Mouse (Mus musculus) ES-Bruce4 (cell line): ENCODE measurements around the gene Ntng2. TPM values are rescaled to one million over a fixed set of nuclear protein-coding genes. Genes with fewer than 3 reads are reported as not detected.

Experiments
- H3K27ac ChIP-seq: 2 replicates; pipeline ENCODE4 v1.5.1; 2012; ENCODE audit warnings: low read length, inconsistent platforms; ENCODE audit not compliant: insufficient read depth
- H3K27me3 ChIP-seq: 2 replicates; pipeline ENCODE4 v1.6.1; 2012; ENCODE audit warnings: mild to moderate bottlenecking, low read length, inconsistent platforms; ENCODE audit not compliant: control insufficient read depth, poor library complexity, insufficient read depth, severe bottlenecking
- H3K36me3 ChIP-seq: 2 replicates; pipeline ENCODE4 v1.6.1; 2012; ENCODE audit warnings: inconsistent platforms, mild to moderate bottlenecking, low read length, moderate library complexity; ENCODE audit not compliant: control insufficient read depth, poor library complexity, insufficient read depth, severe bottlenecking
- H3K4me1 ChIP-seq: one replicate; pipeline ENCODE4 v1.8.1; 2011; ENCODE audit warnings: low read length; ENCODE audit not compliant: control insufficient read depth, insufficient read depth
- H3K4me3 ChIP-seq: 2 replicates; pipeline ENCODE4 v1.5.1; 2011; ENCODE audit warnings: low read depth, mild to moderate bottlenecking, low read length
- H3K9ac ChIP-seq: 2 replicates; pipeline ENCODE4 v1.6.1; 2012; ENCODE audit warnings: low read depth, mild to moderate bottlenecking, inconsistent platforms; ENCODE audit not compliant: poor library complexity, severe bottlenecking
- H3K9me3 ChIP-seq: replicated peaks from 2 replicates; pipeline ENCODE4 v1.6.1; 2012; ENCODE audit warnings: mild to moderate bottlenecking, low read length, inconsistent platforms; ENCODE audit not compliant: control insufficient read depth, poor library complexity, insufficient read depth, severe bottlenecking
- CTCF ChIP-seq: IDR thresholded peaks from one replicate; pipeline ENCODE4 v1.8.1; 2011; ENCODE audit warnings: low read depth, low read length
- EP300 ChIP-seq: IDR thresholded peaks from 2 replicates; pipeline ENCODE4 v1.6.1; 2011; ENCODE audit warnings: low read depth, low read length; ENCODE audit not compliant: insufficient read depth
- POLR2A ChIP-seq: IDR thresholded peaks from one replicate; pipeline ENCODE4 v1.8.1; 2011; ENCODE audit warnings: low read length; ENCODE audit not compliant: insufficient read depth
- polyA plus RNA-seq: library from polyadenylated mRNA; stranded (reverse); fragments of >200 nt; gene quantifications from 2 replicates; pipeline ENCODE4 v1.2.4, GENCODE M21; 2011; ENCODE audit warnings: low read depth; ENCODE audit not compliant: missing spikeins, insufficient read depth, insufficient read length

Ntng2 gene
- polyA plus RNA-seq, 1 experiment = 0.30 TPM

DNA sequence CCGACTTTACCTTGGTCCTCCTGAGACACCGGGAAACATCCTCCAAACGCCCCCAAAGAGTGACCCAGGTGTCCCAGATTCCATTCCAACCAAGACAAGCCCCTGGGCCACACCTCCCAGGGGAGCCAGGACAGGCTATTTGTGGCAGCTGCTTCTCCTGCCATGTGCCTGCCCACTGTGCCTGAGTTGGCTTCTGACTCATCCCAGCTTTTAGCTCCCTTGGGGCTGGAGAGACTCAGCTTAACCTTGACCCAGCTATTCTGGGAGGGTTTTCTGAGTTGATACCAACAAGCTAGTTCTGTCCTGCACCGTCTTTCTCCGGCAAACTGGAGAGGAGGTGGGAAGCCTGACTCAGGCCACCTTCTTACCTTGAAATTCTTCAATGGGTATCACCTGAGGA is 54.4 kb downstream of the Ntng2 start:
- Histone ChIP-seq H3K4me3 (no peak overlapping the region), H3K27me3 (no peaks in the 10 kb centered on the region), H3K27ac (no peak overlapping the region), H3K9me3 (no peaks in the 10 kb centered on the region), H3K36me3 (no peaks in the 10 kb centered on the region), H3K4me1 (no peaks in the 10 kb centered on the region), H3K9ac (no peak overlapping the region)
- TF ChIP-seq POLR2A (no peak), CTCF (no peak), EP300 (no peak)

DNA sequence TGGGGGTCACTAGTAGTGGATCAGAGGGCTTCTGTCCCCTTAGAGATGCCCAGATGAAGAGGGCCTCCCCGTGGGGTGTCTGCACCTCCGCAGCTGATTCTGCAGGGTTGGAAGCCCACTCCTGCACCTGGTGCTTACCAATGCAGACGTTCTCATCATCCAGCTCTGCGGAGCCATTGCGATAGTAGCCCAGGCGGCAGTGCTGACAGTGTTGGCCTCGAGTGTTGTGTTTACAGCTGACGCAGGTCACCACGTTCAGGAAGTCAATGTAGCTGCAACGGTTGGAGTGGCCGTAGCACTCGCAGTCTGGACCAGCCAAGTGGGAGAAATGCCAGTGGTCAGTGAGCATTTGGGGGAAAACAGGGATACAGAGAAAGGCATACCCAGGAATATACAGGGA is 56.0 kb downstream of the Ntng2 start:
- Histone ChIP-seq H3K4me3 (no peak overlapping the region), H3K9me3 (no peaks in the 10 kb centered on the region), H3K36me3 (no peaks in the 10 kb centered on the region), H3K27ac (no peak overlapping the region), H3K4me1 (no peaks in the 10 kb centered on the region), H3K27me3 (no peaks in the 10 kb centered on the region), H3K9ac (no peak overlapping the region)
- TF ChIP-seq EP300 = no peak
- no peak for TF ChIP-seq POLR2A
- no peak for TF ChIP-seq CTCF

DNA sequence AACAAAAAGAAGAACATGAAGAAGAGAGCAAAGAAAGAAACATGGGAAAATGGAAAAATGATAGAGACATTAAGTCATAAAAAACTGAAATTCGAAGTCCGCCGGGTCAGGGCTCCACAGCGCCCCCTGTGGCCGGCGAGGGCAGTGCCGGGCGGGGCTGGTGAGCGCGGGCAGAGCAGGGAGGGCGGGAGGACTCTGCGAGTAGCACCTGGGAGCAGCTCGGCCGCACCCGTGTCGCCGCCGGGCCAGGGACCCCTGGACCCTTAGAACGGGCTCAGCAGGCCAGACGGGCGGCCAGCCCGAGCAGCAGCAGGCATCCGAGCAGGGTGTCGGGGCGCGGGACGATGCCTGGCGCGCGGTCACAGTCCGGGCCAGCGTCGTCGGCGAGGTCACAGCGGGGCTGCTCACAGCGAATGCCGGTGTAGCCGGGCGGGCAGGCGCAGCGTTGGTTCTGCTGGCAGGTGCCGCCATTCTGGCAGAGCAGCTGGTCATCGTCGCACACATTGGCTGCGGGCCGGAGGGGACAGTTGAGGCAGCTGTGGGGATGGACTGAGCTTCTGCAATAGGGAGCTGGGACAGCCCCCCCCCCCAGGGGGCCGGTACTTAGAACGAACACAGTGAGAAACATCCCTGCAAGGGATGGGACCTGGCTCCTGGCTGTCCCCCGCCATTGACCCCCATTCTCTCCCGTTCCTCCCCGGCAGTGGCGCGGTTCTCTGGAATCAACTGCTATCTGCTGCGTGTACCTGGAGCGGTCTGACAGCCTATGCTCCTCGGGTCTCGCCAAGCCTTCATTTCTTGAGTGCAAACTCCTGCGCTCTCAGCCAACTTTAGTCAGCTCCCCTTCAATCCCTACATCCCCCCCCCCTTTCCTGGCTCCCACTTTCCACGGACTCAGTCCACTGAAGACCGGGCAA is 58.0 kb downstream of the Ntng2 start:
- Histone ChIP-seq H3K4me1 (no peaks in the 10 kb centered on the region), H3K36me3 (no peaks in the 10 kb centered on the region), H3K9me3 (no peaks in the 10 kb centered on the region), H3K27me3 (no peaks in the 10 kb centered on the region), H3K27ac (no peak overlapping the region), H3K9ac (peak overlapping the region; percentile 37), H3K4me3 (peak overlapping the region; percentile 68)
- TF ChIP-seq CTCF (peak; percentile 79), POLR2A (no peak)

DNA sequence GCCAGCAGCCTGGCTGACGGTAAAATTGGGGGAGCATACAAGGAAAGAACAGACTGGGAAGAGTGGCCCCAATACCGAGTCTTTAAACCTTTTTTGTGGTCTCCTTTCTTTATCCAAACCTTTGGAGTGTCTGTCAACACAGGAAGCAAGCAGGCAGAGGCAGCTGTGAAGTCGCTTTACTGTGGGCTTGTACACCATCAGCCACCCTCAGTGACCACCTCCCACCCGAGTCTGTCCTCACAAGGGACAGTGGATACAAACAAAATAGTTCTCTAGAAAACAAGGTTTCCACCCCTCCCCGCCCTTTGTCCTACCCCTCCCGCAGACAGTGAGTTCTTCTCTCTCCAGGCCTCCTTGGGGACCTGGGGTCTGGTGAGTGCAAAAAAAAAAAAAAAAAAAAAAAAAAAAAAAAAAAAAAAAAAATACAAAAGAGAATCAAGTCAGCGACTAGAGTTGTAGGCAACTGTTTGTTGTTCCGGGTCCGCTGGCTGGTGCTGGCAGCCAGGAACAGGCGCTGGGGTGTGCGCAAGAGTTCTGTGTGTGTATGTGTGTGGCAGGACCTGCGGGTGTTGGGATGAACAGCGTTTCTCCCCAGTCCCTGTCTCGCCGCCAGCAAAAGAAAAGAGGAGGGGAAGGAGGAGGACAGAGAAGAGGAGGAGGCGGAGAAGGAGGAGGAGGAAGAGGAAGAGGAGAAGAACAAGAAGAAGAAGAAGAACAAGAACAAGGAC is 58.8 kb downstream of the Ntng2 start:
- no peaks in the 10 kb centered on the region for H3K4me1 ChIP-seq
- no peaks in the 10 kb centered on the region for H3K36me3 ChIP-seq
- no peak overlapping the region; the same call in 1 of the 2 replicates for H3K9ac ChIP-seq
- no peak overlapping the region for H3K27ac ChIP-seq
- peak overlapping the region; percentile 46 for H3K4me3 ChIP-seq
- no peaks in the 10 kb centered on the region for H3K27me3 ChIP-seq
- H3K9me3 ChIP-seq = no peaks in the 10 kb centered on the region
- TF ChIP-seq EP300 (no peak), POLR2A (no peak), CTCF (no peak)

DNA sequence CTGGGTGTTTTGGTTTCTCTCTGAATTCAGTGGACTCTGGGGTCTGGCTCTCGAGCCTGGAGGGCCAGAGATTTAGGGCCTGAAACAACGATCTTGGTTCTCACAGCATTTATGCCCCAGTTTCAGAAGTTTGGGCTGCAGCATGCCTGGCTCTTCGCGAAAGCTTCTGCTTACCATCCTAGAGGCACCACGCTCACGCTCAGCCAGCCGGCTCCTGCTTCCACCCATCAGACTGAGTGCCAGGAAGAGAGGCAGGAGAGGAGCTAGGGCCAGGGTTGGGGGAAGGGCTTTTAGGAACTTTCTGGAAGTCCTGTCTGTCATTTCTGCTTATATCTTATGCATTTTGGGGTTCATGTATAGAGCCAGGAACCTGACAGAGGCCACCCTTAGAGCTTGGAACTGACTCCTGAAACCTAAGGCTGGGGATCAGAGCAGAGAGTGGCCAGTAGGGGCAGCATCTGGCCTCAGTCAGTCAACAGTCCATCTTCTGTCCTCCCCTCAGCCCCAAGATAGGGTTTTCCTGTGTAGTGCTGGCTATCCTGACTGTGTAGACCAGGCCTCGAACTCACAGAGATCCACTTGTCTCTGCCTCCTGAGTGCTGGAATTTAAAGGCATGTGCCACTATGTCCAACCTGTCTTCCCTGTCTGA is 60.1 kb downstream of the Ntng2 start:
- peak; percentile 57 for TF ChIP-seq CTCF
- no peak for TF ChIP-seq POLR2A
- no peak for TF ChIP-seq EP300
- Histone ChIP-seq H3K4me1 (no peaks in the 10 kb centered on the region), H3K27me3 (no peaks in the 10 kb centered on the region), H3K27ac (no peak overlapping the region), H3K36me3 (no peaks in the 10 kb centered on the region), H3K4me3 (no peak overlapping the region), H3K9me3 (no peaks in the 10 kb centered on the region), H3K9ac (no peak overlapping the region)
